Mouse (Mus musculus): ENCODE measurements at regions not wholly inside any gene's neighbourhood (a gene's known extent, or its start where the extent isn't known, plus 50 kb on each side); places are given as distances from the start of the nearest gene placed in this dataset.
"Not testable (repeated sequence)": the region's sequence is repeated elsewhere in the genome, so short reads cannot be mapped to it uniquely, and the experiment has no call there.

DNA sequence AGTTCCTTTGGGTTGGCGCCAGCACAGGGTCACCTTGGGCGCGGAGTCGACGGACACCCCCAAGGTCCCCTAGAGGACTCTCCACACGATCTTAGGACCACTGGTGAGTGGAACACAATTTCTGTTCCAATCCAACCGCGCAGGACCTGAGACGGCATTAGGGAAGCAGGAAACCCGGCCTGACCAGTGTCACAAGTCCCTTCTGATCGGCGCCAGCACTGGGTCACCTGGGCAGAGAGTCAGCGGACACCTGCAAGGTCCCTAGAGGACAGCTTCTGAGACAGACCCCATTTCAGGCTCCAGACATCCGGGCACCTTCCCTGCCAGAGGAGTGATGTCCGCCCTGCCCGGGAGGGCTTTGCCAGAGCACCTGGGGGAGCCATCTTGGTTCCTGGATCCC, 74.2 kb upstream of the Cdh13 start:
- DNase-seq = not testable (repeated sequence)

- DNase-seq = no peak
Measured at GRCm38 (mm10) chr8:118190866-118191265, 92.7 kb upstream of the Cdh13 start.

DNA sequence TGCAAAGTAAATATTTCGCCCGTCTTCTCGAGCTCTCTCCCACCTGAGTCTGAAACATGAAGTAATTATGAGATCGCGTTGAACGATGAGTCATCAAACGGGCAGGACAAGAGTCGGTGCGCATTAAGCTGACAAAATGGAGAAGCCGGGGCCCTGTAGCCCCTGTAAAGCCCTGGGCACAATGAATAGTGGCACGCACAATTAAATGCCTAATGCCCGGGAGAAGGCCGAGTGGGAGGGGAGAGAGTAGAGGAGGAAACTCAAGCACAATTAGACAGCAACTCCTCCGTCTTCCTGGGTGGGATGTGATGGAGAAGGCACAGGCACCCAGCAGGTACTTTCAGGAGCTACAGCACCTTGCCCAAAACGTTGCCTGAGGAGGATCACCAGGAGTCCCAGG, 94.3 kb upstream of the Cdh13 start:
- no peak for DNase-seq

DNA sequence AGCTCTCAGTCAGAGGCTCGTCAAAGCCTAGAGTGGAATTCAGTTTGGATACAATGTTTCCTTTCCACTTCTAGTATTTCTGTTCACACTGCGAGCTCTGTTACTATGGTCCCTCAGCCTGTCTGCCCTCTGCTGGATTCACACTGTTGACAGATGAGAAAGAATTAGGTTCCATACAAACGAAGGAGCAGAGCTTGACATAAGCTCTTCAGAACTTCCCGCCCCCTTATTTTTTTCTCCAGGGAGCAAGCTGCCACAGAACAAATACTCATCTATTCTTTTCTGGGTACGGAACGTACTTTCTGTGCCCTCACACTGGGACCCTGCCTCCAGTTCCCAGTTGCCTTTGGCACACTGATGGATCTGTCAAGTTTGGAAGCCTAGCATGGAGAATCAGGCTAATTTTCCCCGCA, 114.5 kb upstream of the Cdh13 start:
- DNase-seq = no peak

DNA sequence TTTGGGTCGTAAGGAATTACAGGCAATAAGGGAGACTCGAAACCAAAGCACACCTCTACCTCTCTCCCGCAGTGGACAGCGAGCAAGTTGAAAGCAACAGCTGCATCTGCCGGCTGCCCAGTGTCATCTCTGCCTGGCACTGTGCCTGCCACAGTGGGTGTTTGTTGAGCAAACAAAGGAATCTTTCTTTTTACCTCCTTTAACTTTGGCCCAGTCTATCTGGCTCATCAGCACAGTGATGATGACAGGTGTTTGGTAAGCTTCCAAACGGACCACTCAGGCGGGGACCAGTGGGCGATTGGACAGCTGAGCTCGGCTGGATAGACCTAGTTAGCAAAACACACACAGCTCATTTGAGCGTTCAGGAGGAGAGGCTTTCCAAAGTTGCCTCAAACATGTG, 121.4 kb upstream of the Cdh13 start:
- peak; percentile 56 for DNase-seq

- no peak for DNase-seq
Measured at GRCm38 (mm10) chr8:118147359-118148205, 136.0 kb upstream of the Cdh13 start.

DNA sequence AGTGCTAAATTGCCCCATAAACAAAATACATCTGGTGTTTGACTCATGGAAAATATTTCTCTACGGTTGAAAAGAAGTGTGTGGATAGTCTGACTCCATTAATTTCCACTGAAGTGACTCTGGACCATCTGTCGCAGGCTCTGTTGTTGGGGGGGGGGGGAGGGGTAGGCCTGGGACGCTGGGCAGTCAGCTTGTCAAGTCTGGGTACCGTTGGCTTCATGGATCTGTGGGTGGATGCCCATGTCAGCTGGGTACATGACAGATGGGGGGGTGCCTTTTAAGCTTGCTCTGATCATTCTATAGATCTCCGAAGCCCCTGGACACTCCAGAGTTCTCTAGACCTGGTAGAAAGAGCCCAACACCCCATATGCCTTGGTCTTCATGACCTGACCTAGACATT, 139.0 kb upstream of the Cdh13 start:
- DNase-seq = no peak

DNA sequence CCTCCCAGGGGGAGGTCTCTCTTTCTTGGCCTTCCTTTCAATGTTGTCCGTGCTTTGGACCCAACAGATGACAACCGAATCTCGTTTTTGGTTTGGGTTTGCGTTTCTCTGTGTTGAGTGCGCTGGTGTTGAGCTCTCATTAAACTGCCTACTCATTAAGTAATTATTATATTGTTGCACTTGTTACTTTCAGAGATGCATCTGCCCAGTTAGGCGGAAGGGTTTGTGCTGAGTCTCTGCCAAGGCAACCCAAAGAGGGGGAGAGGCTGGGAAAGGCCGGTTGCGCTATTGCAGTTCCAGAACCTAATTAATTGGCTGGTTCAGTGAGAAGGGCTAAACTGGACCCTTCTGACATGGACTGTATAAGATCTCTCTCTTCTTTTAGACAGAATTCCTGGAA, 141.2 kb upstream of the Cdh13 start:
- DNase-seq = no peak

GRCm38 (mm10) chr8:118139928-118140327, 143.6 kb upstream of the Cdh13 start:
- no peak for DNase-seq

GRCm38 (mm10) chr8:118137846-118138245, 145.7 kb upstream of the Cdh13 start:
- DNase-seq = no peak

DNA sequence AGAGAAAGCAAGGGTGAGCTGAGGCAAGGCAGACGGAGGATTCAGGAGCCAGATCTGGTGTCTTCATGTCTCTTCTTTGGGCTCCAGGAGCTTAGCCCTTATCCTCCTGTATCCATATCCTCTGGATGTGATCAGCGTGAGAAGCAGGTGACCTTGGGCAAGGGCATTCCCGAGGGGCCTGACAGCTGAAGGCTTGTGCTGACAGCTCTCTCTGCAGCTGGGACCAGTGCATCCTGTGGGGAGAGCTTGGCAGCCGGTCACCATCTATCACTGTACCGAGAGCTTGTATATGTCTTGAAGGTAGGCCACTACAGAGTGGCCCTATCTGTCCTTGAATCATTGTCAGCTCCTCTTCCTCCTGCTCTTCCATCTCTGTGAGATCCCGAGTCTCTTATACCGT, 158.5 kb upstream of the Cdh13 start:
- no peak for DNase-seq

GRCm38 (mm10) chr8:118114253-118114652, 169.3 kb upstream of the Cdh13 start:
- no peak for DNase-seq

GRCm38 (mm10) chr8:118104464-118105050, 179.0 kb upstream of the Cdh13 start:
- peak; percentile 26 for DNase-seq

DNA sequence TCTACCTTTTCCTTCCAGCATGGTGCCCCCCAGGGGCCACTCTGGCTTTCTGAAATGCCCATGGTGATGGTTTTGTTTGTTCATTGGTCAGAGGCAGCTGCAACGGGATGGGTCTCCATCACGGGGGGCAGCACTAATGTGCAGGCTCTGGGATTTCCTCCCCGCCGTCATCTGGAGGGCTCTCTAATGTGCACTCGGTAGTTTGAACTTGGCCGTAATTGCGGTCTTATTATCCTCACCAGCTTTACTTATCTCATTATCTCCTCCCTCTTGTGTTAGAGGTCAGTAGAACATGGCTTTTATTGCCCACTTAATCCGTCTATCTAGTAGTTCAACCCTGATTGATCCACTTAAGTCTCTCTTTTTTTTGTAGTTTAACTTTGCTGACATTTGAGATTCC, 182.2 kb upstream of the Cdh13 start:
- no peak for DNase-seq

DNA sequence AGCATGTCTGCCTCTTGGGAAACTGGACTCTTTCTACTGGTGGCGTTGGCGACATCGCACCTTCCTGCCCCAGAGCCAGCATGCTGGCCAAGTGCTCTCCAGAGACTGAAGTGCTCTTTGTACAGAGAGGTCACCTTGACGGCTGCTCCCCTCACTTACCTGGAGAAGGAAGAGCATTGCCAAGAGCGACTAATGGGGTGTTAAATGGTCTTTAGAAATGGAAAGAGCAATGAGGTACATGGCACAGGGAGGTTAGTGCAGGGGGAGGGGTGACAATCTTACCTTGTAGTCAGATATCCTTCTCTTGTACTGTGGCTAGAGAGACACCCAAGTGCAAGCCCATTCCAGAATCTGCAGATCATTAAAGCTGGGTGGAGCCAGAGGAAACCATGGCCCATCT, 220.8 kb upstream of the Cdh13 start:
- DNase-seq = no peak

DNA sequence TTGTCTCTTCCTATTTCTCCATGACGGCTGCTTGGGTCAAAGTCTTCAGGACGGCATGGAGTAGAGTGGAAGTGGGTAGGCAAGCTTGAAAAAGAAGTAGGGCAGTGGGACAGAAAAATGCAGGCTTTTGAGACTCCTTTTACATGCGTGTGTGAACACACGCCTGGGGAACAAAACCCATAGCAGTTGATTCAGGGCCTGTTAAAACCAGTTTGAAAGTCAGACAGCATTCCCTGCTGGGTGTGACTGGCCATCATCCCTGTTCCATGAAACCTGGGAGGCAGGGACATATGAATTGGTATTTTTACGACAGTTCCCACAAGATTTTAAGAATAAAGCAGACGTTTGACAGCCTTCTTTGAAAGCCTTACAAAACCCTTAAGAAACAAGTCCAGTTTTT, 226.8 kb upstream of the Cdh13 start:
- DNase-seq = no peak

DNA sequence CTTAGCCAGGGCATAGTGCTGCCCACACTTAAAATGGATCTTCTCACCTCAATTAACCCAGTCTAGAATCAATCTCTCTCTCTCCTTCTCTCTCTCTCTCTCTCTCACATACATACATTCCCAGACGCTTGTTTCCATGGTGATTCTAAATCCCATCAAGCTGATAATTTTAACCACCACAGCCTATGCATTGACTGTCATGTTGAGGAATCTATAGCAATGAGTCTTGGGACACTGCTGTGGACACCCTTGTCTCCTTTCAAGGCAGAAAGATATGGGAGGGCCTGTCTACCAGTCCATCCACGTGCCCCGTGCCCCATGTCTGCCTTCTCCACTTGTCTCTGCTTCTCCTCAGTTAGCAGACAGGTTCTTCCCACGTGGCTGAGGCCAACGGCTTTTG, 228.0 kb upstream of the Cdh13 start:
- no peak for DNase-seq

GRCm38 (mm10) chr8:118050386-118050785, 233.1 kb upstream of the Cdh13 start:
- no peak for DNase-seq

DNA sequence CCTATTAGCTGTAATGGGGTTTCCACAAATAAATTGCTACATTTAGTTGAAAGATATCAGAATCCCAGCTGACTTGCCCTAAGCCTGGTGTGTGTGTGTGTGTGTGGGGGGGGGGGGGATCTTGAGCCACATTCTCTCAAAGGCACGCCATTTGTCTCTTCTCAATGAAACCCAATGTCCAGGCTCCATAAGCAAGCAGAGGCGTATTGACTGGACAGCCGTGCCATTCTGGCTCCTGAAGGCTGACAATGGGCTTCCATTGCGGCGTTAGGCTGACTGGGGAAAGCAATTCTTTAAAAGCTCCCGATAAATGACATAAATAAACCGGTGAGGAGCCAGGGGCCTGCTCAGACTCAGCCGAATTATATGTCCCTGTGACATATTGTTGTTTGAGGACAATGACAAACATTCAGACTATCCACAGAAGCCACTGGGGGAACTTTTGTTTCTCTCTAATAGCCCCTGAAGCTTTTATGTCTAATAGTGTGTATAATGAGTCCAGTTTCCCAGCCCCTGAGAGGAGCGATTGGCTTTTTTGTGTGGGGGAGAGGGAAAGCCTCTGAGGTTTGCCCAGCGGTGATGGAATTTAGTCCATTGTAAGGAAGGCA, 240.6 kb upstream of the Mphosph6 start:
- no peak for DNase-seq

DNA sequence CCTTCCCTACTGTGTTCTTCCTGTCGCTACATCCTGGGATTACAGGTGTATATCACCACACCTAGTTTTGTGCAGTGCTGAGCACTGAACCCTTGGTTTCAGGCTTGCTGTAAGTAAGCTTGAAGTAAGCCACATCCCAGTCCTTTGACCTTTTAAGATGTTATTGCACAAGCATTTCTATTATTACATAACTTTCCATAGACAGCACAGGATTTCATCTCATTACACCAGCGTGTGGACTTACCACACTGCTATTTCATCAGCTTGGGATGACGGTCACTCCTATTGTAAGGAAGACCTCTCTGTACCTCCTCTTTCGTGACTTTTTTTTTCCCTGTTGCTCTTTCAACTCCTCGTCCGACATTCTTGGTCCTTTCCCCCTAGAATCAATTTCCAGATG, 239.5 kb upstream of the Mphosph6 start:
- DNase-seq = no peak

GRCm38 (mm10) chr8:118037801-118038200, 236.1 kb upstream of the Mphosph6 start:
- no peak for DNase-seq

- DNase-seq = no peak
Measured at GRCm38 (mm10) chr8:118034051-118034450, 232.3 kb upstream of the Mphosph6 start.

- DNase-seq = no peak
Measured at GRCm38 (mm10) chr8:118031406-118031805, 229.7 kb upstream of the Mphosph6 start.
